Mouse (Mus musculus): ENCODE measurements around the gene Cenpb. TPM values are rescaled to one million over a fixed set of nuclear protein-coding genes. Genes with fewer than 3 reads are reported as not detected.

The Cenpb gene
- polyA plus RNA-seq, 1 experiment = 31.2 TPM

GRCm38 (mm10) chr2:131168914-131169313 lies 11.0 kb downstream of the Cenpb start:
- WGBS = 95% methylated on average over 1 of the region's 1 CpGs
- Histone ChIP-seq H3K36me3 (ENCODE audit: control insufficient read depth, insufficient read depth, low read length) (no peaks in the 10 kb centered on the region), H3K27ac (ENCODE audit: insufficient read depth, low read length) (no peak overlapping the region), H3K4me1 (ENCODE audit: control insufficient read depth, insufficient read depth, insufficient read length) (0 out of 2 replicates have a peak, but pooled peaks cover 3% of the 10 kb centered on the region), H3K4me3 (ENCODE audit: extremely low read depth, insufficient read depth, insufficient read length) (no peak overlapping the region), H3K27me3 (ENCODE audit: control insufficient read depth, insufficient read depth, low read length) (peaks cover 7% of the 10 kb centered on the region)
- TF ChIP-seq POLR2A (IDR thresholded peaks at IDR 0.05; ENCODE audit: low read depth, low read length) (no peak), CTCF (IDR thresholded peaks at IDR 0.05; ENCODE audit: extremely low read depth, insufficient read depth, insufficient read length, insufficient replicate concordance) (no peak)
- no peak for DNase-seq (ENCODE audit: low read depth in 1 of 2, low spot score in 2 of 2)

- peaks cover 7% of the 10 kb centered on the region for H3K27me3 ChIP-seq (ENCODE audit: control insufficient read depth, insufficient read depth, low read length)
- TF ChIP-seq CTCF (IDR thresholded peaks at IDR 0.05; ENCODE audit: extremely low read depth, insufficient read depth, insufficient read length, insufficient replicate concordance) (no peak), POLR2A (IDR thresholded peaks at IDR 0.05; ENCODE audit: low read depth, low read length) (no peak)
- H3K4me3 ChIP-seq (ENCODE audit: extremely low read depth, insufficient read depth, insufficient read length) = no peak overlapping the region
- 75% methylated on average over 6 of the region's 6 CpGs for WGBS
- no peaks in the 10 kb centered on the region for H3K36me3 ChIP-seq (ENCODE audit: control insufficient read depth, insufficient read depth, low read length)
- DNase-seq (ENCODE audit: low read depth in 1 of 2, low spot score in 2 of 2) = no peak
- 0 out of 2 replicates have a peak, but pooled peaks cover 3% of the 10 kb centered on the region for H3K4me1 ChIP-seq (ENCODE audit: control insufficient read depth, insufficient read depth, insufficient read length)
- no peak overlapping the region for H3K27ac ChIP-seq (ENCODE audit: insufficient read depth, low read length)
These were observed 11.9 kb downstream of the Cenpb start for GRCm38 (mm10) chr2:131167984-131168383.

GRCm38 (mm10) chr2:131166172-131166571 lies 13.7 kb downstream of the Cenpb start:
- Histone ChIP-seq H3K36me3 (ENCODE audit: control insufficient read depth, insufficient read depth, low read length) (no peaks in the 10 kb centered on the region), H3K4me3 (ENCODE audit: extremely low read depth, insufficient read depth, insufficient read length) (no peak overlapping the region), H3K27me3 (ENCODE audit: control insufficient read depth, insufficient read depth, low read length) (no peaks in the 10 kb centered on the region), H3K27ac (ENCODE audit: insufficient read depth, low read length) (no peak overlapping the region), H3K4me1 (ENCODE audit: control insufficient read depth, insufficient read depth, insufficient read length) (no peaks in the 10 kb centered on the region)
- DNase-seq (ENCODE audit: low read depth in 1 of 2, low spot score in 2 of 2) = no peak
- WGBS = 94% methylated on average over 2 of the region's 2 CpGs
- TF ChIP-seq CTCF (IDR thresholded peaks at IDR 0.05; ENCODE audit: extremely low read depth, insufficient read depth, insufficient read length, insufficient replicate concordance) = no peak
- no peak for TF ChIP-seq POLR2A (IDR thresholded peaks at IDR 0.05; ENCODE audit: low read depth, low read length)

DNA sequence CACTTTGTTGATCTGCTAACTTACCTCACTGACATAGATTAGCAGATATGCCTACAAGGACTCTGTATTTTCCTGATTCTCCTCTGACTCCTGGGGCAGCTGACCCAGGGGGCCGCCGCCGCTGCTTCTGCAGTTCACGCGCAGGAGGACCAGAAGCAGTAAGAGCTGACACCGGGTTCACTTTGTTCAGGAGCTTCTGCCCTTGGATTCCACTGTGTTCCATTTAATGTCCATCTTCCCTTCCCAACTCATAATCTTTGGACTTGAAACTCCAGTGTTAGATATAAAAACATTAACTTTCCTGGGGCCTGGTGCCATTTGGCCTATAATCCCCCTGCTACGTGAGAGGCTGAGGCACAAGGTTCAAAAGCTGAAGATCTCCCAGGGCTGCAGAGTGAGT lies 15.9 kb downstream of the Cenpb start:
- Histone ChIP-seq H3K4me3 (ENCODE audit: extremely low read depth, insufficient read depth, insufficient read length) (no peak overlapping the region), H3K27ac (ENCODE audit: insufficient read depth, low read length) (no peak overlapping the region), H3K4me1 (ENCODE audit: control insufficient read depth, insufficient read depth, insufficient read length) (peaks cover 3% of the 10 kb centered on the region; the same call in 1 of the 2 replicates), H3K27me3 (ENCODE audit: control insufficient read depth, insufficient read depth, low read length) (no peaks in the 10 kb centered on the region), H3K36me3 (ENCODE audit: control insufficient read depth, insufficient read depth, low read length) (no peaks in the 10 kb centered on the region)
- WGBS = 92% methylated on average over 7 of the region's 7 CpGs
- TF ChIP-seq CTCF (IDR thresholded peaks at IDR 0.05; ENCODE audit: extremely low read depth, insufficient read depth, insufficient read length, insufficient replicate concordance) (no peak), POLR2A (IDR thresholded peaks at IDR 0.05; ENCODE audit: low read depth, low read length) (no peak)
- DNase-seq (ENCODE audit: low read depth in 1 of 2, low spot score in 2 of 2) = no peak

- TF ChIP-seq CTCF (IDR thresholded peaks at IDR 0.05; ENCODE audit: extremely low read depth, insufficient read depth, insufficient read length, insufficient replicate concordance) (no peak), POLR2A (IDR thresholded peaks at IDR 0.05; ENCODE audit: low read depth, low read length) (no peak)
- Histone ChIP-seq H3K36me3 (ENCODE audit: control insufficient read depth, insufficient read depth, low read length) (no peaks in the 10 kb centered on the region; the same call in 1 of the 2 replicates), H3K27me3 (ENCODE audit: control insufficient read depth, insufficient read depth, low read length) (no peaks in the 10 kb centered on the region), H3K4me1 (ENCODE audit: control insufficient read depth, insufficient read depth, insufficient read length) (peaks cover 3% of the 10 kb centered on the region; the same call in 1 of the 2 replicates), H3K27ac (ENCODE audit: insufficient read depth, low read length) (no peak overlapping the region; the same call in 1 of the 2 replicates), H3K4me3 (ENCODE audit: extremely low read depth, insufficient read depth, insufficient read length) (peak overlapping the region; percentile 63)
- WGBS = 3% methylated on average over 17 of the region's 17 CpGs
- DNase-seq (ENCODE audit: low read depth in 1 of 2, low spot score in 2 of 2) = peak in 1 of 2 experiments; percentile 18
These were observed 19.2 kb downstream of the Cenpb start for GRCm38 (mm10) chr2:131160671-131161111.

- no peaks in the 10 kb centered on the region for H3K27me3 ChIP-seq (ENCODE audit: control insufficient read depth, insufficient read depth, low read length)
- peak within 1 kb of the TSS; percentile 35; the same call in 1 of the 2 replicates for H3K27ac ChIP-seq (ENCODE audit: insufficient read depth, low read length)
- TF ChIP-seq CTCF (IDR thresholded peaks at IDR 0.05; ENCODE audit: extremely low read depth, insufficient read depth, insufficient read length, insufficient replicate concordance) (no peak), POLR2A (IDR thresholded peaks at IDR 0.05; ENCODE audit: low read depth, low read length) (peak; percentile 67; the same call in 1 of the 2 replicates)
- peak; percentile 96 to 97 for DNase-seq (ENCODE audit: low read depth in 1 of 2, low spot score in 2 of 2)
- peaks cover 3% of the 10 kb centered on the region; the same call in 1 of the 2 replicates for H3K4me1 ChIP-seq (ENCODE audit: control insufficient read depth, insufficient read depth, insufficient read length)
- no peaks in the 10 kb centered on the region; the same call in 1 of the 2 replicates for H3K36me3 ChIP-seq (ENCODE audit: control insufficient read depth, insufficient read depth, low read length)
- under 1% methylated on average over 54 of the region's 54 CpGs for WGBS
- H3K4me3 ChIP-seq (ENCODE audit: extremely low read depth, insufficient read depth, insufficient read length) = peak within 1 kb of the TSS; percentile 67
These were observed 19.8 kb downstream of the Cenpb start, which contains the start of gene 1700037H04Rik for GRCm38 (mm10) chr2:131159938-131160581. Gene 1700037H04Rik, minus strand, starts transcription at chr2:131160081.

GRCm38 (mm10) chr2:131159491-131159910 lies 20.4 kb downstream of the Cenpb start:
- TF ChIP-seq POLR2A (IDR thresholded peaks at IDR 0.05; ENCODE audit: low read depth, low read length) = no peak
- no peak for TF ChIP-seq CTCF (IDR thresholded peaks at IDR 0.05; ENCODE audit: extremely low read depth, insufficient read depth, insufficient read length, insufficient replicate concordance)
- peak overlapping the region; percentile 67 for H3K4me3 ChIP-seq (ENCODE audit: extremely low read depth, insufficient read depth, insufficient read length)
- H3K27me3 ChIP-seq (ENCODE audit: control insufficient read depth, insufficient read depth, low read length) = no peaks in the 10 kb centered on the region
- peaks cover 3% of the 10 kb centered on the region; the same call in 1 of the 2 replicates for H3K4me1 ChIP-seq (ENCODE audit: control insufficient read depth, insufficient read depth, insufficient read length)
- no peak for DNase-seq (ENCODE audit: low read depth in 1 of 2, low spot score in 2 of 2)
- WGBS = 1% methylated on average over 18 of the region's 18 CpGs
- peak overlapping the region; percentile 35; the same call in 1 of the 2 replicates for H3K27ac ChIP-seq (ENCODE audit: insufficient read depth, low read length)
- no peaks in the 10 kb centered on the region; the same call in 1 of the 2 replicates for H3K36me3 ChIP-seq (ENCODE audit: control insufficient read depth, insufficient read depth, low read length)
